Mouse (Mus musculus) olfactory bulb, adult 2 months (tissue): ENCODE measurements around the gene Kcnj8. TPM values are rescaled to one million over a fixed set of nuclear protein-coding genes. Genes with fewer than 3 reads are reported as not detected.

ENCODE experiments used
- H3K27ac ChIP-seq: fragments of 200-500 bp; 2 replicates; pipeline ENCODE4 v1.5.1; 2012; ENCODE audit warnings: low read depth, low read length; ENCODE audit not compliant: insufficient read depth
- H3K4me1 ChIP-seq: fragments of 200-500 bp; 2 replicates; pipeline ENCODE4 v1.6.1; 2012; ENCODE audit warnings: low read length; ENCODE audit not compliant: control insufficient read depth, insufficient read depth
- H3K4me3 ChIP-seq: fragments of 200-500 bp; 2 replicates; pipeline ENCODE4 v1.5.1; 2012; ENCODE audit warnings: mild to moderate bottlenecking, low read depth, low read length, moderate library complexity; ENCODE audit not compliant: insufficient read depth
- CTCF ChIP-seq: fragments of 200-500 bp; IDR thresholded peaks from 2 replicates; pipeline ENCODE4 v1.5.1; 2012; ENCODE audit warnings: low read depth, mild to moderate bottlenecking, low read length, moderate library complexity; ENCODE audit not compliant: insufficient read depth
- POLR2A ChIP-seq: fragments of 200-500 bp; IDR thresholded peaks from 2 replicates; pipeline ENCODE4 v1.6.1; 2012; ENCODE audit warnings: mild to moderate bottlenecking, low read depth, low read length, moderate library complexity; ENCODE audit not compliant: insufficient read depth
- WGBS: fragments of 180-500 bp; shearing (Covaris S2); methylation state at CpG from one replicate; pipeline ENCODE4 v1.1.7; 2018; 5-methylcytosine and 5-hydroxymethylcytosine counted together
- polyA plus RNA-seq: library from polyadenylated mRNA; stranded (reverse); fragments of >200 nt; gene quantifications from 2 replicates; pipeline ENCODE4 v1.2.4, GENCODE M21; 2012; ENCODE audit warnings: low replicate concordance; ENCODE audit not compliant: missing spikeins, insufficient read depth, insufficient read length

The Kcnj8 gene
- polyA plus RNA-seq, 1 experiment = not detected

DNA sequence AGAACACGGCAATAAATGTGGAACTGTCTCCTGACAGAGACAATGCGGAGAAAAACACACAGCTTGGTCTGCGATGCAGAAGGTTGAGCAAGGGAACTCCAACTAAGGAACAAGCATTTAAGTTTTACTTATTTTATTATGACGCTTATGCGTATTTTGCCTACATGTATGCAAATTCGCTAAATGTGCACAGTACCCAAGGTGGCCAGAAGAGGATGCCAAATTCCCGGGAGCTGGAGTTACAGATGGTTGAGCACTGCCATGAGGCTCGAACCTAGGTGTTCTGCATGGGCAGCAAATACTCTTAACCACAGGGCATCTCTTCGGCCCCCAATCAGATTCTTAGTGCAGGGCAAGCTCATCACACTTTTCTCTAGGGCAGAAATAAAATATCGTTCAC is 13.3 kb downstream of the Kcnj8 start:
- Histone ChIP-seq H3K27ac (no peak overlapping the region), H3K4me1 (no peaks in the 10 kb centered on the region), H3K4me3 (no peak overlapping the region)
- 82% methylated on average over 10 of the region's 10 CpGs for WGBS
- TF ChIP-seq CTCF (no peak), POLR2A (no peak)

DNA sequence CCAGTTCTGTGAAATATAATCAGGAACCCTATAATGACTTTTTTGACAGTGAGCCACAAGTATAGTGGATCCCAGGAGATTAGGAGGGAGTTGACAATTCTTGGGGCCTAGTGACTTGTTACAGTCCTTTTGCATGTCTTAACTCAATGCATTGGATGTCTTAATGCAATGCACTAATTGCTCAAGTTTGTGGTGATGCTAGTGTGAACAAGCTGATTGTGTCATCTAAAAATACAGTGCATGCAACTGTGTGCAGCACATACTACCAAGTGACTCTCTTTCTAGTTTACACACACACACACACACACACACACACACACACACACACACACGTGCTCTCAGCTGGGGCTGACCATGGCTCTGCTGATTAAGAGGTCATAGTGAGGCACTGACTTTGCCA is 15.4 kb downstream of the Kcnj8 start:
- Histone ChIP-seq H3K4me3 (no peak overlapping the region), H3K27ac (no peak overlapping the region), H3K4me1 (no peaks in the 10 kb centered on the region)
- 67% methylated on average over 1 of the region's 1 CpGs for WGBS
- no peak for TF ChIP-seq POLR2A
- no peak for TF ChIP-seq CTCF

DNA sequence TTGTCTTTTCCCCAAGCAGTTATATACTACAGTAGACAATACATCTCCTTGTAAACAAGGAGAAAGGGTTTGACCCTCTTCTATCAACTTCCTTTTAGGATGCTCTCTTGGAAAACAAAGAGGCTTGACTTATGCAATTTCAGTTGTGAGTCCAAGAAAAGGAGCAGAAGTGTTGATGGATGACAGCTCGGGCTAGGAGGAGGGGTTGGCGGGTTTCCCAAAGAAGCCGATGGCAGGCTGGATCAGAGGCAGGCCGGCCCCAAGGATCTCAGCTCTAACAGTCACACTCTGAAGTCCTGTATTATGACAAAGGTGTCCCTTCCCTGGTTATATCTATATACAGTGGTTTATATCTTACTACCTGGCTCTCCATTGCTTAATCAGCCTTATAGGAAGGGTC is 19.9 kb downstream of the Kcnj8 start:
- TF ChIP-seq POLR2A (no peak), CTCF (no peak)
- Histone ChIP-seq H3K4me3 (no peak overlapping the region), H3K27ac (no peak overlapping the region), H3K4me1 (no peaks in the 10 kb centered on the region)
- 53% methylated on average over 4 of the region's 4 CpGs for WGBS

DNA sequence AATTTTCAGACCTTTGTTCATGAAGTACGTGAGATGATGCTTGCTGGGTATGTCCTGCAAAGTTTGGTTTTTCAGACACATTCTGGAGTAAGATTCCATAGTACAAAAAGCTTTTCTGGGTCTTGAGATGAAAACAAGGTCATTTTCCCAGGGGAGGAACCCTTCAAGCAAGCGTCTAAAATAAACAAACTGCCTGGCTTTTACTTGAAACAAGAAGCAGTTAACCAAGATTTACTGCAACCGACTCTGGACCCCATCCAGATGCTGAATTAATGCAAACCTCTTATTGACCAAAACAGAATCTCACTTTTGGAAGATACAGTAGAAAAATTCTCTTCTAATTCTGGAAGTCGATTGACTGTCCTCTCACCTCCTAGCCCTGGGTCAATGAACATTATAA is 20.5 kb downstream of the Kcnj8 start:
- Histone ChIP-seq H3K4me1 (no peaks in the 10 kb centered on the region), H3K27ac (no peak overlapping the region), H3K4me3 (no peak overlapping the region)
- TF ChIP-seq POLR2A (no peak), CTCF (no peak)
- 66% methylated on average over 4 of the region's 4 CpGs for WGBS

DNA sequence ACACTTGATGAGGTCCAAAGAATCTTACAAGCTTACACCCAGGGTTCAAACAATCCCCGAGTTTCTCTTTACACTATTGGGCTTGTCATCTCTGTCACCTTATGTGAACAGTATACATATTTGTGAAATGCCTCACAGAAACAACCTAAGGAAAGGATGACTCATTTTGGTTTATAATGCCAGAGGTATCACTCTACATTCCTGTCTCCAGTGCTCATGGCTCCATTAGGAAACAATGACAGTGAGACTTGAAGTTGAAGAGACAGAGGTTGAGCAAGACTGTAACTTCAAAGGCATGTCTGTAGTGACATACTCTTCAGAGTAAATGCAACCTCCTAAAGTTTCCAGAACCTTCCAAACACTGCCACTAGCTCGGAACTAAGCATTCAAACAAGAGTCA is 23.0 kb downstream of the Kcnj8 start:
- Histone ChIP-seq H3K4me1 (no peaks in the 10 kb centered on the region), H3K27ac (no peak overlapping the region), H3K4me3 (no peak overlapping the region)
- TF ChIP-seq CTCF (no peak), POLR2A (no peak)
- 78% methylated on average over 2 of the region's 2 CpGs for WGBS

DNA sequence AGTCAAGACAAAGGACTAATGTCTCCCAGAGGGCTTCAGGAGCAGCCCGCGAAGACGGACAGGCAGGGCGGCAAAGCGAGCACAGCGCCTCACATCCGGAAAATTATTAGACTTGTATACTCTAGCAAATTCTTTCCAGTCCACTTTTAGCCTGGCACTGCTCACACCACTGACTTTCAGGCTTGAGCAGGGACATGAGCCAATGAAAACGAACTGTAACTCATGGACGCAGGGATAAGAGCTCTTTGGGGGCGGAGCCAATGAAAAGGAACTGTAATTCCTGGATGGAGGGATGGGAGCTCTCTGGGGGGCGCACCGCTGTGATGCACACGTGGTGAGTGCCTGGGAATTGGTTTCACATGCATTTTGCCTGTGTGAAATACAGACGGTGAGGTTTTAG is 26.3 kb downstream of the Kcnj8 start:
- 48% methylated on average over 14 of the region's 14 CpGs for WGBS
- no peak overlapping the region for H3K27ac ChIP-seq
- TF ChIP-seq POLR2A (no peak), CTCF (no peak)
- H3K4me1 ChIP-seq = no peaks in the 10 kb centered on the region
- H3K4me3 ChIP-seq = no peak overlapping the region

DNA sequence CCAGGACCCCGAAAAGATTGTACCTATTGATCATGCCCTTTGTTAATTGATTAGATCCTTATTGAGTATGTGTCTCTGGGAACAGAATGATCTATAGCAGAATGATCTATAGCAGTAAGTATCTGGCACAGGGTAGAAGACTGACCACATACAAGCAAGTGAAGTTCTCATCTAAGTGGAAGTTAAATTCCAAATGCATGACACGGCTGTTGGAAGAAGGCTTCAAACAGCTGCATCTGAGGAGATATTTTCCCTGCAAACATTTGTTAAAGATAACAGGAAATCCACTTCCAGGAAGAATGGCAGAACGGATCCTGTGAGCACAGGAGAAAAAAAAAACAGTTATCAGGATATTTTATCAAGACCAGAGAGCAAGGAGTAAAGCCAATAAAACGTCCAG is 27.8 kb downstream of the Kcnj8 start:
- no peak for TF ChIP-seq POLR2A
- Histone ChIP-seq H3K4me1 (no peaks in the 10 kb centered on the region), H3K4me3 (no peak overlapping the region), H3K27ac (no peak overlapping the region)
- WGBS = 79% methylated on average over 4 of the region's 4 CpGs

DNA sequence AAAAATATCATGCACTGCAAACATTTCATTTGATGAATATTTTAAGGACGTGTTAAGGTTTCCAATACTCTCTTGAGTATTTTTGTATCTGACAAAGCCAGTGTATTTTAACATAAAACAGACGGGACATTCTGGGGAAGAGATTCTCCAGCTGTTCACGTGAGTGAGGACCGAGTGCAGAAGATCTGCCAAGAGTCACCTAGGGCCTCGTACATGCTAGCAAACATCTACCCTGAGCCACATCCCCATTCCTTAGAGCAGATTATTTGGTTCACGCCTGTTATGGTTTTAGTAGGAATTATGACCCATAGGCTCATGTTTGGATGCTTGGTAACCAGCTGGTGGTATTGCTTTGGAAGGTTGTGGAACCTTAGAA is 28.6 kb downstream of the Kcnj8 start:
- WGBS = 90% methylated on average over 6 of the region's 6 CpGs
- H3K27ac ChIP-seq = no peak overlapping the region
- TF ChIP-seq CTCF (no peak), POLR2A (no peak)
- peaks cover 4% of the 10 kb centered on the region; the same call in 1 of the 2 replicates for H3K4me1 ChIP-seq
- H3K4me3 ChIP-seq = no peak overlapping the region

DNA sequence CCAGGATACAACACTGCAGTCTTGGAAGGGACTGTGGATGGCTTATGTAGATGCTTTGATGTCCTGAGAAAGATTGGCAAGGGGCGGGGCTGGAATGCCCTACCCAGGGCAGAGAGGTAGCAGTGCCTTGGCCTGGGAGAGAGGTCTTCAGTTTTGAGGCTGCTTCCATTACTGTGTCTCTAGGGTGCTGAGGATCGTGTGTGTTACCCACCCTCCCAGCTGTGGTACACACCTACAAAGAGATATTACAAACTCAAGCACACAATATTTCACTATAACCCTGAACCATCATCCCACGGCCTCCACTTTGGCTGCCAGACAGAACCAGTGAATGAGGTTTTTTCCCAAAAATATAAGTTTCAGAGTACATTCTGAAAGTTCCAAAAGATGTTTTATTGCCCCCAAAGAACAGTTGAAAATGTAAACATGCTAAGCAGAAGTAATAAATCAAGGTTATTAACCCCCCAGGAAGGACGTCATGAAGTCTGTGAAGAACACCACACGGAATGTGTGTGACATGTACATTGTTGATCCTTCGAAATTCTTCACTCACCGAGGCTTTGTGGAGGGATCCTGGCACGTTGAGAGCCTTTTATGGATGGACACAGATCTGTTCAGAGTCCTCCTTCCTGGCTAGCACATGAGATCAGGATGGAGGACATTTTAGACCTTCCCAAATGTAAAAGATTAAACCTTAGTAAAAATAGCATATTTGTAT is 29.2 kb downstream of the Kcnj8 start:
- Histone ChIP-seq H3K4me1 (peaks cover 4% of the 10 kb centered on the region; the same call in 1 of the 2 replicates), H3K27ac (no peak overlapping the region), H3K4me3 (no peak overlapping the region)
- TF ChIP-seq POLR2A (no peak), CTCF (no peak)
- WGBS = 88% methylated on average over 8 of the region's 8 CpGs

DNA sequence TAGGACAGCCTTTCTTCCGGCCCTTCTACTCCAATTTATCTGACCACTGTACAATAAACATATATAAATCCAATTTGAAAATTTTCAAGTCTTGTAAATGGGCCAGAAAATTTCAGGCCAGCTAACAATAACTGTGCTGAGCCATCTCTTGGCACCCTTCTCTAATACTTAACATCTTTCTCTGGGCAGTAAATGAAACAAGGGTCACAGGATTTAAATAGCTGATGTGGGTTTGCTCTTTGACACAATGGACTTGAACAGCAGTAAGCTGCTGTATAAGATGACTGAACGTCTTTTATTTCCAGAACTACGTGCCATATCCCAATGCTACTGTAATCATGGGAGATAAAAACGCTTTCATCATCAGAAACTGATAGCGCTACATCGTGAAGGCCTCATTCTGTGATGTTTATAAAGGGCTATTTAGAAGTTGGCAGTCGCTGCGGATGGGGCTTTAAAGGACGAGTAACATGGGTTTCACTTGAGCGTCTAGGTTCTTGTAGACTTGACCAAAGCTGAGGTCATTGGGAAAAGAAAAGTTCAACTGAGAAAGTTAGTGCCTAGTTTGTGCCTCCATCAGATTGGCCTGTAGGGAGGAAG is 30.8 kb downstream of the Kcnj8 start:
- H3K27ac ChIP-seq = no peak overlapping the region
- WGBS = 88% methylated on average over 10 of the region's 10 CpGs
- TF ChIP-seq POLR2A = no peak
- TF ChIP-seq CTCF = no peak
- peaks cover 4% of the 10 kb centered on the region; the same call in 1 of the 2 replicates for H3K4me1 ChIP-seq
- H3K4me3 ChIP-seq = no peak overlapping the region
